Mouse (Mus musculus): ENCODE measurements at regions not wholly inside any gene's neighbourhood (a gene's known extent, or its start where the extent isn't known, plus 50 kb on each side); places are given as distances from the start of the nearest gene placed in this dataset.
"Not testable (repeated sequence)": the region's sequence is repeated elsewhere in the genome, so short reads cannot be mapped to it uniquely, and the experiment has no call there.

- peak; percentile 5 for DNase-seq (ENCODE audit: low spot score)
Measured at GRCm38 (mm10) chr13:58663316-58663715, 52.6 kb upstream of the Slc28a3 start.

DNA sequence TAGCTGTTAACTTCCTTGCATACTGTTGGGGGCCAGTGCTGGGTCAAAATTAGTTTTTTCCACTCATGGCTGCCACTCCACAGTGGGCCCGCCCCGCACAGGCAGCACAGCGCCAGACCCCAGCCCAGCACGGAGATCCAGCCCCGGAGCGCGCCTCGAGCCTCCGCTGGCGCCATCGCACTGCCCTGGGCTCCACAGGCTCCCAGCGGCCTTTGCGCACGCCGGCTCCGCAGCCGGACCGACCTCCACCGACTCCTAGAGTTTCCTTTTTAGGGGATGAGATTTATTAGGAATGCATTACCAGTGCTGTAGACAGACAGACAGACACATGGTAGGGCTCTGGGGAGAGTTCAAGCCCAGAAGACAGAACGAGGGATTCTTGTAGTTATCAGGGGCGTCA, 58.0 kb upstream of the Slc28a3 start:
- no peak for DNase-seq (ENCODE audit: low spot score)

DNA sequence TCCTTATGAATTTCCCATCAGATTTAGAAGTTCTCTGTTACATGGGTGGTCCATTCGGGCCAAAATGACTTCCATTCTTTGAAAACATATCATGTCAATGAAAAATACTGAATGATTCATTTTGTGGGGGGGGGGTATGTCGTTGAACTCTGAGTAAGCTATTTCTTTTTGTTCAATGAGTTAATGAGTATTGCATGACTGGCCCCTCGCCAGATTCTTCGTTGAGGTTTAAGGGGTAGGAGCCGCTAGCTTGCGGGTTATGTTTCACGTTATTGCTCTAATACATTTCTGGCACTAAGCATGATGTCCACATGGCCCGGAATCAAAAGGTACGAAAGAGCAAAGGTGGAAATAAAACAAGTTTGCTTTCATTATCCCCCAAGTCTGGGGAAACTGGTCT, 59.5 kb upstream of the Slc28a3 start:
- DNase-seq (ENCODE audit: low spot score): no peak

DNA sequence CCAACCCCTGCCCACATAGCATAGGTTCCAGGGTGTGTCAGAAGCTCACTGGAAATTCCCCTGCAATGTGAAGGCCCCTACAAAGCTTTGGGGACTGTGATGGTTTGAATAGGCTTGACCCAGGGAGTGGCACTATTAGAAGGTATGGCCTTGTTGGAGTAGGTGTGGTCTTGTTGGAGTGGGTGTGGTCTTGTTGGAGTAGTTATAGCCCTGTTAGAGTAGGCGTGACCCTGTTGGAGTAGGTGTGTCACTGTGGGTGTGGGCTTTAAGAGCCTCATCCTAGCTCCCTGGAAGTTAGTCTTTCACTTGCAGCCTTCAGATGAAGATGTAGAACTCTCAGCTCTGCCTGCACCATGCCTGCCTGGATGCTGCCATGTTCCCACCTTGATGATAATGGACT, 64.9 kb upstream of the Slc28a3 start:
- DNase-seq (ENCODE audit: low spot score): not testable (repeated sequence)

DNA sequence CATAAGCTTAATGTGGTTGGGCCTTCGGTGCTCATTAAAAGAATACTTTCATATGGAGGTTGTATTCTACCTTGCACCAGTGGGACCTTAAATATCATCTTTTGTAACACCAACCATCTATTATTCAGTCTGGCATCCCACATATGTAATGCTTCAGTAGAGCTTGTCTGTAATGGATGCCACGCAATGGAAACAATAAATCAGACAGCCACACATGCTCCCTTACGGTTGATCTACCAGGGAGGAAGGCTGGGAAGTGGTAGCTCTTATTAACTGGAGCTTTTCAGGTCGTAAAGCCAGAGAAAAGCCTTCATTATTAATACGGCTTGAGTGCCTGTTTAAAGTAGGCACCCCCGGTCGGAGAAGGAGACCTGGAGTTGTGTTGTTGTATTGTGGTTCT, 66.8 kb upstream of the Slc28a3 start:
- DNase-seq (ENCODE audit: low spot score): no peak

DNA sequence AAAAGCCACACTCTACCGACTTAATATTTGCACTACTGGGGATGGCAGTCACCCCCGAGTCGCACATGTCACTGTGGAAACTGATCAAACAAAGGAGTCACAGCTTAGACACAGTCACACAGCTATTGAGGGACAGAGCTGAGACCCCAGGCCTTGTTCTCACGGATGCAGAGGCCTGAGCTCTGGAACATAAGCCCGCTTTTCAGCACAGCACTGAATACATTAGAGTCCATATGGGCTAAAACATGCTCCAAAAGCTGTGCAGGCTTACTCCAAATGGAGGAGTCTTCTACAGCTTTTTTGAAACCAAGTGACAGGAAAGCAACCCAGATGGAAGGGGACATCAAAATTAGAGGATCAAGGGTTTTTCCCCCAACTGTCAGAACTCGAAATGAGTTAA, 69.0 kb upstream of the Slc28a3 start:
- DNase-seq (ENCODE audit: low spot score): no peak

GRCm38 (mm10) chr13:58686822-58687221, 76.1 kb upstream of the Slc28a3 start:
- no peak for DNase-seq (ENCODE audit: low spot score)

DNA sequence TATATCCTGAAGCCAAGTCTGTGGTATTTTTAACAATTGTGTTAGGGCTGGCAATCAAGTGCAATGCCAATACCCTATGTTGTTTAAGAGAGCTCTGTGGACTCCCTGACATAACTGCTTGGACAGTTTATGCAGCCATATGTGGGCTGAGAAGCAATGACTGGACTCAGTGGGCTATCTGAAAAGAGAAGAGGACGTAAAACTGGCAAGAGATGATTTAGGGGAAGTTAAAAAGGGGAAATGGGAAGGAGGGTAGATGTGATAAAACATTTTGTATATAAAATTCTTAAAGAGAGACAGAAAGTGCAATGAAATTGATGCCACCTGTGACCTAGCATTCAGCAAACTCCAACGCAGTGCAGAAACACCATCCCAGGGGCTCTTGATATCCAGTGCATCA, 76.9 kb upstream of the Slc28a3 start:
- no peak for DNase-seq (ENCODE audit: low spot score)

DNA sequence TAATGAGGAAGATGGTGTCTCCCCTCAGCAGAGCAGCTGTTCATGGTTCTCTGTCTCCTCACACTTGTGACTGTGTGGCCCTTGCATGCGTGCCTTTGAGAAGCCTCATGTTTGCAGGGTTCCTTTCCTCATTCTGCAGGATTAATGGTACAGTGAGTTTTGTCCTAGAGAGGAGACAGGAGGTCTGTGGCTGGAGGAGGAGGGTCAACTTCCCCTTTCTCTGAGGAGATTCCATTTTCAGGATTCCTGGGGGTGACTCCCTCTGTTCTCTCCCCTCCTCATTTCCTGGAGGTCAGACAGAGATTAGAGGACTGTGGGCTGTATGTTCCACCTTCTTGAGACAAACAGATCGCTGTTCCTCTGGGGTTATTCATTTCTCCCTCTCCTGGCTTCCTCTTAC, 77.6 kb upstream of the Slc28a3 start:
- DNase-seq (ENCODE audit: low spot score): no peak

DNA sequence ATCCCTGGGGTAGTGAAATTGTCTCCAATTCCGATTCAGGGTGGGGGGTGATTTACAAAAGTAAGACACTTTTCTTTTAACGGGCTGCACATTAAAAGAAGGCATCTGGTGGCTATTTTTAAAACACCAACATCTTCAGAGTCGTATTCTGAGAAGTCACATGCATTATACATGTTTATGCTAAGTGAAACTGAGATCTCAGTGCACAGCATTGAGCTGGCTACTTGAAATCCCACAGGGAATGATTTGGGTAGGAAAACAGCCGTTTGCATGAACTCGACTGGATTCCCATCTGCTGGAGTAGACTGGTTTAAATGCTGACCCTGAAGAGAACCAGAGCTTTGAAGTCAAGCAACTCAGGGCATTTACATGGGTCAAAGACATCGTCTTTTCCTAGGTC, 84.0 kb upstream of the Slc28a3 start:
- DNase-seq (ENCODE audit: low spot score): no peak

- no peak for DNase-seq (ENCODE audit: low spot score)
Measured at GRCm38 (mm10) chr13:58695964-58696363, 85.3 kb upstream of the Slc28a3 start.

GRCm38 (mm10) chr13:58700021-58700420, 89.3 kb upstream of the Slc28a3 start:
- no peak for DNase-seq (ENCODE audit: low spot score)

- no peak for DNase-seq (ENCODE audit: low spot score)
Measured at GRCm38 (mm10) chr13:58704141-58704540, 93.5 kb upstream of the Slc28a3 start.

GRCm38 (mm10) chr13:58716584-58716983, 89.8 kb upstream of the Ntrk2 start:
- no peak for DNase-seq (ENCODE audit: low spot score)

GRCm38 (mm10) chr13:58730500-58731105, 75.8 kb upstream of the Ntrk2 start:
- DNase-seq (ENCODE audit: low spot score): no peak

DNA sequence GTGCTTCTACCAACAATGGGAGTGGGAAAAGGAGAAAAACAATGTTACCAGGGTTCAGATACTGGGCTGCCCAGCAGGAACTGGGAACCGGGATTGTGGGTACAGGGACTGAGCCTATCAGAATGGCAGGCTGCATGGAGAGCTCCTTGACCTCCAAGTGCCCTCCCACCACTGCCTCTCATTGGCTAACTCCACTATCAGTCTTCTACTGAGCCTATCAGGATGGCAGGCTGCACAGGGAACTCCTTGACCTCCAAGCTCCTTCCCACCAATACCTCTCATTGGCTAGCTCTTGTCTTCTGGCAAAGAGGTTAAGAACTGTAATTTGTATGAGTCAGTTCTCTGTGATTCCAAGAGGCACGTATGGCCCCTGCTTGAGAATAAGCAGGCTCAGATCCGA, 73.6 kb upstream of the Ntrk2 start:
- no peak for DNase-seq (ENCODE audit: low spot score)

DNA sequence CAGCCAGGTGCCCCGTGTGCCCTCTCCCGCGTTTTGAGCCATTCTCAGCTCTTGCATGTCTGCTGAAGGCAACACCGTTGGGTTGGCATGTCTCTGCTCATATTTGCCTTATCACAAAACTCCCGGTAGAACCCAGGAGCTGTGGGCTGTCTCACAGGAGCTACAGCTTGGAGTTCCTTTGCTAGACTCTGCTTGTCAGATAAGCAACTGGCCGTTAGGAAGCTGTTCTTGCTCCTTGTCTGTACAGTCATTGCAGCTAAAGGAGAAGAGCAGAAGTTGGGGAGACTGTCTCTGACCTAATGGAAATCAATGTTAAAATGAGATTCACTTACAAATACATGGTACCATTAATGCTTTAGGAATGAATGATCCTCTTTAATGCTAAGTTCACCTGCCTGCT, 72.8 kb upstream of the Ntrk2 start:
- DNase-seq (ENCODE audit: low spot score): no peak

DNA sequence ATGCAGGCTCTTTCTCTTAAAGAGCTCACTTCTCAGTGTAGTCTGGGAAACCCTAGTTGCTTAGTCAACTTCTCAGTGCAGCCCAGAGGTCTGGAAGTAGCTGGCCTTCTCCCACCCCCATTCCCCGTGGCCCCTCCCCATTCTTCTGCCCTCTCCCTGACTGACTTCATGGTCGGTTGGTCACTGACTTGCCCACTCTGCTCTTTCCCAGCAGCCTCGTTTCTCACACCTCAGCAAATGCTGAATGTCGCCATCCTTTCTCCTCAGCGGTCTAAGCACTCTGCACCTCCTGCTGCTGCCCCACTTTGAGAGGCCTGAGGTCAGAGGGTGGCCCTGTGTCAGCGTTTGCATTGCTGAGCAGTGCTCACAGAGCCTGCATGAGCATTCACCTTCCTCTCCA, 70.8 kb upstream of the Ntrk2 start:
- no peak for DNase-seq (ENCODE audit: low spot score)

GRCm38 (mm10) chr13:58740731-58741130, 65.6 kb upstream of the Ntrk2 start:
- DNase-seq (ENCODE audit: low spot score): no peak

DNA sequence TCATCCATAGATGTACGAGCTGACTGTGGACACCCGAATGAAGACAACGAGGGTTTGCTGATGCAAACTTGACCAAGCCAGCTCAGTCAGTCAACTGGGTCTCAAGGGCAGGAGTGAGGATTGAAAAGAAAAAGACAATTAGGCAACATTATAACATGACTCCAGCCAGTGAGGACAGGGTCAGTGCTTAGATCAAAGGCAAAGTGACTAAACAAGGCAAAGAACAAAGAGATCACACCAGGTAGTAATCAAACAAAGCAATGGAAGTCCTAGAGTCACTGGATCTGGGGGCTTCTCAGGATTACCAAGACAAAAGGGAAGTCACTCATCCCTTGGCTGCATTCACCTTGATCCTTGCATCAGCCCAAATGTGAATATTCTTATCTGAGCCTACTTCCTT, 60.3 kb upstream of the Ntrk2 start:
- DNase-seq (ENCODE audit: low spot score): no peak

DNA sequence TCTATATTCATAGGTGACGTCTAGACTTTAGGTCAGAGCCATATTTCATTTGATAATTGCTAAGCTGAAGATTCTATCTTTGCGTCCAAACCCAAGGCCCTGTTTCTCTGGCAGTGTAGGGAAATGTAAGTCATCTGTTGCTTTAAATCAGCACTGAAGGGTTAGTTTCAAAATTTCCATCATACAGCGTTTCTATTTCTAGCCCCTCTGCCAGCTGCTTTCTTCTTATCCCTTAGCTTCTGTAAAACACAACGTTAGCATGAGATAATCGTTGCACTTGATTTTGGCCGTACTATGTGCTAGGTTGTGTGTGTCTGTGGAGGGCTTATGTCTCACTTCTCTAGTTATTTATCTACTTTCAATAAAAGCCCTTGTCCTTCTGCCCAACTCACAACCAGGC, 58.7 kb upstream of the Ntrk2 start:
- DNase-seq (ENCODE audit: low spot score): no peak

DNA sequence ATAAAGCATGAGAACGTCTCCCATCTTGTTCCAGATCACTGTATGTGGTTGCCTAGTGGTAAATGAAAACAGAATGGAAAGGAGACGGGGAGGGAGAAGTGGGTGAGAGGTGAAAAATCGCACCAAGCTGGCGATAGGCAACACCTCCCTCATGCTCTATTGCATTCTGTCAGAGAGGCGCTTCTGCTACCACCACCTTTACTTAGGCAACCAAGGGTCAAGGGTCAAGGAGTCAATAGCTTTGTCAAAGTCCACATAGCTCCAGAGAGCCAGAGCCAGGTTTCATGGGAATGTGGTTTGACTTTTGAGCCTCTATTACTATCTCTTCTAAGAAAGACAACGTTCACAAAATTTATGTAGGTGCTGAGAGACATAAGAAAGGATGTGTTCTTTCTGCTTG, 50.2 kb upstream of the Ntrk2 start:
- DNase-seq (ENCODE audit: low spot score): no peak

All from urinary bladder, postnatal 14 days (tissue).